Mouse (Mus musculus) neural tube, embryonic 11.5 days (tissue): ENCODE results near the gene Prpf8. TPM values are rescaled to one million over a fixed set of nuclear protein-coding genes. Genes with fewer than 3 reads are reported as not detected.

ENCODE experiments used
- ATAC-seq: fragments of 200-750 bp; cut with Nextera tagmentation; 2 replicates; pipeline ENCODE4 v1.8.0; 2017; ENCODE audit warnings: moderate number of reproducible peaks, mild to moderate bottlenecking, moderate TSS enrichment, moderate library complexity; ENCODE audit not compliant: insufficient read depth, low FRiP score, low TSS enrichment
- DNase-seq: peaks from one replicate; pipeline ENCODE4 v3.0.0-alpha.2; 2015; ENCODE audit warnings: low spot score
- H3K27ac ChIP-seq: fragments of 300-500 bp; sonication (generic); 2 replicates; pipeline ENCODE4 v1.5.1; 2014; ENCODE audit warnings: low read depth, mild to moderate bottlenecking, low read length
- H3K27me3 ChIP-seq: fragments of 300-500 bp; sonication (generic); 2 replicates; pipeline ENCODE4 v1.6.1; 2014; ENCODE audit warnings: mild to moderate bottlenecking, low read length, mixed read lengths; ENCODE audit not compliant: control insufficient read depth, insufficient read depth
- H3K36me3 ChIP-seq: fragments of 300-500 bp; sonication (generic); 2 replicates; pipeline ENCODE4 v1.6.1; 2014; ENCODE audit warnings: mild to moderate bottlenecking, low read length, moderate library complexity, mixed read lengths; ENCODE audit not compliant: control insufficient read depth, insufficient read depth
- H3K4me1 ChIP-seq: fragments of 300-500 bp; sonication (generic); 2 replicates; pipeline ENCODE4 v1.6.1; 2014; ENCODE audit warnings: low read length, mixed read lengths; ENCODE audit not compliant: control insufficient read depth, insufficient read depth
- H3K4me2 ChIP-seq: fragments of 300-500 bp; sonication (generic); 2 replicates; pipeline ENCODE4 v1.6.1; 2014; ENCODE audit warnings: low read depth, mild to moderate bottlenecking, moderate library complexity
- H3K4me3 ChIP-seq: fragments of 300-500 bp; sonication (generic); 2 replicates; pipeline ENCODE4 v1.5.1; 2014; ENCODE audit warnings: low read depth, low read length
- H3K9ac ChIP-seq: fragments of 300-500 bp; sonication (generic); 2 replicates; pipeline ENCODE4 v1.6.1; 2014; ENCODE audit warnings: mild to moderate bottlenecking, low read length
- H3K9me3 ChIP-seq: fragments of 300-500 bp; sonication (generic); 2 replicates; pipeline ENCODE4 v1.6.1; 2016; ENCODE audit warnings: low read length; ENCODE audit not compliant: control insufficient read depth
- WGBS: fragments of 180-500 bp; shearing (Covaris S2); extraction: QIAGEN DNeasy Blood & Tissue Kit; methylation state at CpG from one replicate; pipeline ENCODE4 v1.1.7; 2014; 5-methylcytosine and 5-hydroxymethylcytosine counted together
- polyA plus RNA-seq: library from polyadenylated mRNA; unstranded; fragments of >200 nt; fragmentation: Nextera tagmentation; extraction: Ambion mirVana; gene quantifications from 2 replicates; pipeline ENCODE4 v1.2.1, GENCODE M21; 2014

Prpf8 gene
- 113 and 123 TPM in 2 replicates for polyA plus RNA-seq

- Histone ChIP-seq H3K36me3 (peaks cover 18% of the 10 kb centered on the region), H3K27ac (peak within 1 kb of the TSS; percentile 62; the same call in 1 of the 2 replicates), H3K4me2 (peak within 1 kb of the TSS; percentile 76), H3K4me3 (peak within 1 kb of the TSS; percentile 99), H3K9ac (peak within 1 kb of the TSS; percentile 97), H3K9me3 (no peaks in the 10 kb centered on the region), H3K27me3 (no peaks in the 10 kb centered on the region), H3K4me1 (peaks cover 8% of the 10 kb centered on the region)
- DNase-seq (peak; percentile 96), ATAC-seq (peak; percentile 99)
- under 1% methylated on average over 50 of the region's 52 CpGs for WGBS
Measured at GRCm38 (mm10) chr11:75486601-75487285, at the start of gene Prpf8. Gene Prpf8 (plus strand): TSS chr11:75486816.

DNA sequence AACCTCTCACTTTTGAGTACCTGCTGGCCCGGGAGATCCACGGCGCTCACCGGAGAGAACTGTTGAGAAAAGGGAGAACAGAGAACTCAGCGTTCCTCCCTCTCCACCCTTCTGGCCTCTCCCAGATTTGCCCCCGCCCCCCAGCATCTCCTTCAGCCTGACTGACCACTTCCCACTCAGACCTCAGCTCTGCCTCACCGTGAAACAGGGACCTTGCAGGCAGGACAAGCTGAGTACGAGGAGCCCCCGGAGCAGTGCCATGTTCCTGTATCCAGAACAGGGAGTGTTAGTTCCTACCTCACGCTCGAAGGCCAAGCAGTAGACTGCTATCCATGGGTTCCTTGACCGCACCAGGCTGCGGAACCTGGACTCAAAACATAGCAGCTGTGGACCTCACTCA, 48.4 kb upstream of the Prpf8 start:
- H3K36me3 ChIP-seq, result no peaks in the 10 kb centered on the region

DNA sequence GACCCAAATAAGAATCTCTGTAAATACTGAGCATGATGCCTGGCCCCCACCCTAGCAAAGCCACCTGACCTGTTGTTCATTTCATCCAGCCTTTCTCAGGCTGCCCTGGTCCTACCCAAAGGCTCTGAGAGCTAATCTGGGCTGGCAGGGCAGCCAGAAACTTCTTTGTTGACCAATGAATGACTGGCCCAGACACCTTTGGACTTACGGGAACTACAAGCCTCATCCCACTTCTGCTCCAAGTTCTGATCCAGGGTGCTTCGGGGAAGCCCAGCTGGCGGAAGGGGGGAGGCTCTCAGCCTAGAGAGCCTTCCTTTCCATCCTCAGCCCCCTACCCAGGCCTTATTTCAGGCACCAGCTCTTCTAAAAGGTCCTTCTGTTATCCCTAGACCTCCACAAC, 47.8 kb upstream of the Prpf8 start:
- Histone ChIP-seq H3K4me3 (no peak overlapping the region), H3K27me3 (no peaks in the 10 kb centered on the region), H3K4me2 (no peak overlapping the region), H3K9me3 (peaks cover 3% of the 10 kb centered on the region; the same call in 1 of the 2 replicates), H3K36me3 (no peaks in the 10 kb centered on the region), H3K9ac (no peak overlapping the region), H3K4me1 (no peaks in the 10 kb centered on the region), H3K27ac (no peak overlapping the region)
- no peak for DNase-seq
- no peak for ATAC-seq
- WGBS, result 88% methylated on average over 3 of the region's 3 CpGs

More for the DNA sequence above, 48.4 kb upstream of the Prpf8 start:
- no peaks in the 10 kb centered on the region for H3K4me1 ChIP-seq
- ATAC-seq (no peak), DNase-seq (no peak)
- no peak overlapping the region for H3K9ac ChIP-seq
- WGBS, result 88% methylated on average over 13 of the region's 13 CpGs
- no peaks in the 10 kb centered on the region for H3K27me3 ChIP-seq
- H3K27ac ChIP-seq, result no peak overlapping the region
- H3K9me3 ChIP-seq, result peaks cover 3% of the 10 kb centered on the region; the same call in 1 of the 2 replicates
- no peak overlapping the region for H3K4me3 ChIP-seq
- no peak overlapping the region for H3K4me2 ChIP-seq

DNA sequence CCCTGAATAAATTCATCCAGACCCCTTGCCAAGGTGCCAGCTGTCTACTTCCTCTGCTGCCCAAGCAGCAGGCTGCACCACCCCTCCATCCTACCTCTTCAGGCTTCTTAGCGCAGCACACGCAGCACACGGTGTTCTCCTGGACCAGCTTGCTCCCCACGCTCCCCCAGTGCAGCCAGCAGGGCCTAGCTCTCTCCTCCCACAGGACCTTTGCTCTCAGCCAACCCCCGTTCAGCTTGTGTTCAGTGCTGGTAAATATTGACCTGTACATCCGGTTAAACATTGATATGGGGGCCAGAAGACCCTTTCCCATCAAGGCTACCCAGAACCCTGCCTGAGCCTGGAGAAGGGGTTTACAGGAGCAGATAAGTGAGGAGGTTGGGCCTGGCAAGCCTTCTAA, 47.3 kb upstream of the Prpf8 start, which contains the start of gene Serpinf2:
Gene Serpinf2, minus strand, starts transcription at position 229 of the 400 bp plus-strand sequence.
- Histone ChIP-seq H3K36me3 (no peaks in the 10 kb centered on the region), H3K4me2 (no peak within 1 kb of the TSS), H3K27ac (no peak within 1 kb of the TSS), H3K4me1 (no peaks in the 10 kb centered on the region), H3K4me3 (no peak within 1 kb of the TSS), H3K27me3 (no peaks in the 10 kb centered on the region), H3K9ac (no peak within 1 kb of the TSS), H3K9me3 (no peaks in the 10 kb centered on the region; the same call in 1 of the 2 replicates)
- ATAC-seq (no peak), DNase-seq (no peak)
- 92% methylated on average over 6 of the region's 6 CpGs for WGBS

GRCm38 (mm10) chr11:75439951-75440350, 46.7 kb upstream of the Prpf8 start:
- H3K36me3 ChIP-seq, result no peaks in the 10 kb centered on the region
- 93% methylated on average over 3 of the region's 3 CpGs for WGBS
- no peak for ATAC-seq

GRCm38 (mm10) chr11:75441034-75441433, 45.6 kb upstream of the Prpf8 start:
- 77% methylated on average over 7 of the region's 7 CpGs for WGBS
- H3K4me2 ChIP-seq, result no peak overlapping the region
- no peaks in the 10 kb centered on the region for H3K36me3 ChIP-seq
- H3K27ac ChIP-seq, result no peak overlapping the region
- no peak overlapping the region for H3K4me3 ChIP-seq
- ATAC-seq (no peak), DNase-seq (no peak)
- no peaks in the 10 kb centered on the region for H3K4me1 ChIP-seq
- no peak overlapping the region for H3K9ac ChIP-seq
- no peaks in the 10 kb centered on the region for H3K27me3 ChIP-seq
- no peaks in the 10 kb centered on the region for H3K9me3 ChIP-seq

More at GRCm38 (mm10) chr11:75439951-75440350, 46.7 kb upstream of the Prpf8 start:
- H3K4me2 ChIP-seq, result no peak overlapping the region
- no peak overlapping the region for H3K9ac ChIP-seq
- no peaks in the 10 kb centered on the region for H3K9me3 ChIP-seq
- H3K4me1 ChIP-seq, result no peaks in the 10 kb centered on the region
- no peaks in the 10 kb centered on the region for H3K27me3 ChIP-seq
- H3K4me3 ChIP-seq, result no peak overlapping the region
- no peak overlapping the region for H3K27ac ChIP-seq
- DNase-seq, result no peak

DNA sequence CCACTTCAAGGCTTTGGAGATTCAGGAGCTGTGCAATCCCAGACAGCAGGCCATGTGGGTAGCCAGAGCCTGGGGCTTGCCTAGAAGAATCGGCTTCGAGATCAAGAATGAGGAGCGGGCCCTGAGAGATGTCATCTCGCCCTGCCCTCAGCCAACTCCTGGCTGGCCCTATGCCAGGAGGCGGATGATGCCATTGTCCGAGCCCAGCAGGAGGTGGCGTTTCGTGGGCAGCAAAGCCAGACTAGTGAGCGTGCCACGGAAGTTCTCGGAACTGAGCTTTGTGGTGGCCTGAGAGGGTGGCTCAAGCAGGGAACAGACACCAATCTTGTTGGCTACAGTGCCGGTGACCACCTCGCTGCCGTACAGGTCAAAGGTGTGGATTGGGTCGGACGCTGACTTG, 45.0 kb upstream of the Prpf8 start:
- Histone ChIP-seq H3K4me1 (no peaks in the 10 kb centered on the region), H3K9ac (no peak overlapping the region), H3K36me3 (no peaks in the 10 kb centered on the region), H3K9me3 (no peaks in the 10 kb centered on the region), H3K27ac (no peak overlapping the region), H3K4me2 (no peak overlapping the region), H3K4me3 (no peak overlapping the region), H3K27me3 (no peaks in the 10 kb centered on the region)
- ATAC-seq (no peak), DNase-seq (no peak)
- WGBS, result 92% methylated on average over 16 of the region's 16 CpGs

- DNase-seq (no peak), ATAC-seq (no peak)
- peaks cover 5% of the 10 kb centered on the region; the same call in 1 of the 2 replicates for H3K36me3 ChIP-seq
- no peak overlapping the region for H3K4me3 ChIP-seq
- H3K4me1 ChIP-seq, result no peaks in the 10 kb centered on the region
- WGBS, result 19% methylated on average over 8 of the region's 8 CpGs
- H3K27ac ChIP-seq, result no peak overlapping the region
- H3K27me3 ChIP-seq, result no peaks in the 10 kb centered on the region
- no peak overlapping the region for H3K4me2 ChIP-seq
- H3K9me3 ChIP-seq, result no peaks in the 10 kb centered on the region
- no peak overlapping the region for H3K9ac ChIP-seq
Measured at GRCm38 (mm10) chr11:75443711-75444110, 42.9 kb upstream of the Prpf8 start.

- Histone ChIP-seq H3K9me3 (no peaks in the 10 kb centered on the region), H3K4me2 (no peak overlapping the region), H3K27me3 (no peaks in the 10 kb centered on the region), H3K36me3 (peaks cover 5% of the 10 kb centered on the region; the same call in 1 of the 2 replicates), H3K4me3 (no peak overlapping the region), H3K9ac (no peak overlapping the region), H3K27ac (no peak overlapping the region), H3K4me1 (peaks cover 3% of the 10 kb centered on the region; the same call in 1 of the 2 replicates)
- ATAC-seq, result no peak
- no peak for DNase-seq
- WGBS, result 83% methylated on average over 3 of the region's 3 CpGs
Measured at GRCm38 (mm10) chr11:75448575-75448974, 38.0 kb upstream of the Prpf8 start.
